Comparison of ENCODE assay signal across 19 mouse cellular contexts in genomic region chr9:71369202-71369601, GRCm38 (mm10).
"Had no signal": no experiment of that assay in that cellular context is flagged by ENCODE, and none has a peak within 500 bp of the region (broad histone marks: within the 10 kb centered on the region; RNA-seq: fewer than 3 reads in every experiment).

No protein-coding gene starts in this region.

- H3K4me1 ChIP-seq: lung, embryonic 15.5 days; midbrain, embryonic 15.5 days; neural tube, embryonic 12.5 days had no signal

- H3K27ac ChIP-seq: lung, embryonic 15.5 days; macrophage; midbrain, embryonic 13.5 days; midbrain, embryonic 15.5 days; neural tube, embryonic 12.5 days had no signal

- H3K36me3 ChIP-seq: lung, embryonic 15.5 days; midbrain, embryonic 13.5 days; midbrain, embryonic 15.5 days; neural tube, embryonic 12.5 days had no signal

- ATAC-seq: liver, postnatal 0 days; lung, postnatal 0 days; midbrain, embryonic 13.5 days; midbrain, embryonic 15.5 days had no signal

- DNase-seq: liver, postnatal 0 days; lung, adult 2 months; lung, postnatal 14 days; lung, postnatal 36 days; right cerebral cortex, adult 18-20 months; right cerebral cortex, postnatal 25 days; right cerebral cortex, postnatal 4 days; spleen, adult 18-20 months; thymus, adult 18-20 months; thymus, postnatal 14 days; thymus, postnatal 36 days had no signal

- H3K27me3 ChIP-seq: lung, embryonic 15.5 days; midbrain, embryonic 13.5 days; midbrain, embryonic 15.5 days; neural tube, embryonic 12.5 days had no signal

- H3K4me2 ChIP-seq: lung, embryonic 15.5 days; midbrain, embryonic 11.5 days; midbrain, embryonic 13.5 days; midbrain, embryonic 15.5 days; neural tube, embryonic 12.5 days had no signal

- H3K4me3 ChIP-seq: lung, embryonic 15.5 days; megakaryocyte, embryonic 14.5 days; midbrain, embryonic 13.5 days; midbrain, embryonic 15.5 days; neural tube, embryonic 12.5 days had no signal

- H3K9me3 ChIP-seq: lung, embryonic 15.5 days; midbrain, embryonic 15.5 days; neural tube, embryonic 12.5 days had no signal

- H3K9ac ChIP-seq: liver, postnatal 0 days; lung, embryonic 15.5 days; midbrain, embryonic 13.5 days; midbrain, embryonic 15.5 days; neural tube, embryonic 12.5 days had no signal
